Mouse (Mus musculus) lung, embryonic 14.5 days (tissue): ENCODE results near the gene Gpsm2. TPM values are rescaled to one million over a fixed set of nuclear protein-coding genes. Genes with fewer than 3 reads are reported as not detected.

Experiments
- ATAC-seq: fragments of 200-750 bp; cut with Nextera tagmentation; 2 replicates; pipeline ENCODE4 v1.8.0; 2017; ENCODE audit warnings: mild to moderate bottlenecking, moderate TSS enrichment, moderate library complexity; ENCODE audit not compliant: insufficient read depth
- DNase-seq: peaks from one replicate; pipeline ENCODE4 v3.0.0-alpha.2; 2015
- H3K27ac ChIP-seq: fragments of 300-500 bp; sonication (generic); 2 replicates; pipeline ENCODE4 v1.5.1; 2014; ENCODE audit warnings: low read depth, mild to moderate bottlenecking, moderate library complexity
- H3K27me3 ChIP-seq: fragments of 300-500 bp; sonication (generic); 2 replicates; pipeline ENCODE4 v1.6.1; 2014; ENCODE audit warnings: low read length, control low read depth; ENCODE audit not compliant: insufficient read depth
- H3K36me3 ChIP-seq: fragments of 300-500 bp; sonication (generic); 2 replicates; pipeline ENCODE4 v1.6.1; 2014; ENCODE audit warnings: control low read depth; ENCODE audit not compliant: insufficient read depth
- H3K4me1 ChIP-seq: fragments of 300-500 bp; sonication (generic); 2 replicates; pipeline ENCODE4 v1.6.1; 2014; ENCODE audit warnings: antibody characterized with exemption, control low read depth; ENCODE audit not compliant: insufficient read depth
- H3K4me2 ChIP-seq: fragments of 300-500 bp; sonication (generic); 2 replicates; pipeline ENCODE4 v1.6.1; 2014; ENCODE audit warnings: mild to moderate bottlenecking
- H3K4me3 ChIP-seq: fragments of 300-500 bp; sonication (generic); 2 replicates; pipeline ENCODE4 v1.5.1; 2014; ENCODE audit warnings: low read depth, low read length
- H3K9ac ChIP-seq: fragments of 300-500 bp; sonication (generic); 2 replicates; pipeline ENCODE4 v1.6.1; 2014
- H3K9me3 ChIP-seq: fragments of 300-500 bp; sonication (generic); 2 replicates; pipeline ENCODE4 v1.6.1; 2016; ENCODE audit warnings: low read depth, low read length, control low read depth
- CTCF ChIP-seq: IDR thresholded peaks from 2 replicates; pipeline ENCODE4 v1.5.1; 2016; ENCODE audit warnings: antibody characterized with exemption, low read depth
- WGBS: fragments of 180-500 bp; shearing (Covaris S2); extraction: QIAGEN DNeasy Blood & Tissue Kit; methylation state at CpG from one replicate; pipeline ENCODE4 v1.1.7; 2014; 5-methylcytosine and 5-hydroxymethylcytosine counted together
- polyA plus RNA-seq: library from polyadenylated mRNA; unstranded; fragments of >200 nt; fragmentation: Nextera tagmentation; extraction: Ambion mirVana; gene quantifications from 2 replicates; pipeline ENCODE4 v1.2.1, GENCODE M21; 2014

Gene Gpsm2
- polyA plus RNA-seq, 1 experiment from 2014 or later: 59.7 TPM

GRCm38 (mm10) chr3:108751691-108752090, 29.6 kb upstream of the Gpsm2 start:
- DNase-seq (no peak), ATAC-seq (no peak)
- Histone ChIP-seq H3K4me2 (no peak overlapping the region), H3K27me3 (no peaks in the 10 kb centered on the region), H3K4me1 (no peaks in the 10 kb centered on the region), H3K36me3 (no peaks in the 10 kb centered on the region), H3K27ac (0 out of 2 replicates have a peak overlapping the region, but pooled peaks have one; percentile 40), H3K9ac (no peak overlapping the region), H3K4me3 (no peak overlapping the region), H3K9me3 (no peaks in the 10 kb centered on the region)
- no peak for TF ChIP-seq CTCF
- 60% methylated on average over 6 of the region's 6 CpGs for WGBS

GRCm38 (mm10) chr3:108751061-108751460, 29.0 kb upstream of the Gpsm2 start:
- peak; percentile 68 for ATAC-seq
- Histone ChIP-seq H3K27ac (no peak overlapping the region), H3K4me1 (no peaks in the 10 kb centered on the region), H3K4me3 (no peak overlapping the region), H3K27me3 (no peaks in the 10 kb centered on the region), H3K36me3 (no peaks in the 10 kb centered on the region), H3K9me3 (no peaks in the 10 kb centered on the region), H3K4me2 (no peak overlapping the region), H3K9ac (no peak overlapping the region)
- no peak for TF ChIP-seq CTCF
- peak; percentile 46 for DNase-seq
- 33% methylated on average over 6 of the region's 6 CpGs for WGBS

GRCm38 (mm10) chr3:108744060-108744459, 22.0 kb upstream of the Gpsm2 start:
- no peak for DNase-seq
- no peaks in the 10 kb centered on the region for H3K27me3 ChIP-seq
- H3K36me3 ChIP-seq: no peaks in the 10 kb centered on the region
- no peaks in the 10 kb centered on the region for H3K4me1 ChIP-seq
- no peak overlapping the region for H3K9ac ChIP-seq
- H3K27ac ChIP-seq: no peak overlapping the region
- no peak for TF ChIP-seq CTCF
- no peak overlapping the region for H3K4me2 ChIP-seq
- H3K9me3 ChIP-seq: no peaks in the 10 kb centered on the region
- 78% methylated on average over 4 of the region's 4 CpGs for WGBS
- ATAC-seq: no peak
- H3K4me3 ChIP-seq: no peak overlapping the region

- no peak within 1 kb of the TSS for H3K27ac ChIP-seq
- no peak for TF ChIP-seq CTCF
- ATAC-seq (no peak), DNase-seq (no peak)
- no peaks in the 10 kb centered on the region for H3K27me3 ChIP-seq
- no peak within 1 kb of the TSS for H3K9ac ChIP-seq
- H3K4me2 ChIP-seq: no peak within 1 kb of the TSS
- WGBS: 57% methylated on average over 8 of the region's 8 CpGs
- H3K9me3 ChIP-seq: 0 out of 2 replicates have a peak, but pooled peaks cover 3% of the 10 kb centered on the region
- H3K4me1 ChIP-seq: no peaks in the 10 kb centered on the region
- H3K36me3 ChIP-seq: no peaks in the 10 kb centered on the region
- no peak within 1 kb of the TSS for H3K4me3 ChIP-seq
These were observed 17.1 kb upstream of the Gpsm2 start, which contains the start of gene Aknad1 for GRCm38 (mm10) chr3:108739045-108739708. Aknad1 (plus strand) TSS chr3:108739658.

GRCm38 (mm10) chr3:108737761-108738160, 15.7 kb upstream of the Gpsm2 start:
- no peak for TF ChIP-seq CTCF
- ATAC-seq (no peak), DNase-seq (no peak)
- Histone ChIP-seq H3K9ac (no peak overlapping the region), H3K27me3 (no peaks in the 10 kb centered on the region), H3K4me3 (no peak overlapping the region), H3K4me1 (no peaks in the 10 kb centered on the region), H3K27ac (no peak overlapping the region), H3K36me3 (no peaks in the 10 kb centered on the region), H3K4me2 (no peak overlapping the region), H3K9me3 (0 out of 2 replicates have a peak, but pooled peaks cover 3% of the 10 kb centered on the region)
- WGBS: 78% methylated on average over 3 of the region's 3 CpGs

- H3K27me3 ChIP-seq: no peaks in the 10 kb centered on the region
These were observed 8.2 kb upstream of the Gpsm2 start for GRCm38 (mm10) chr3:108730316-108730715.

GRCm38 (mm10) chr3:108727776-108728175, 5.7 kb upstream of the Gpsm2 start:
- 90% methylated on average over 3 of the region's 3 CpGs for WGBS
- no peak overlapping the region for H3K9ac ChIP-seq
- H3K4me2 ChIP-seq: no peak overlapping the region
- no peak for TF ChIP-seq CTCF
- no peaks in the 10 kb centered on the region for H3K27me3 ChIP-seq
- DNase-seq (no peak), ATAC-seq (no peak)
- H3K36me3 ChIP-seq: no peaks in the 10 kb centered on the region
- H3K9me3 ChIP-seq: no peaks in the 10 kb centered on the region
- H3K4me1 ChIP-seq: no peaks in the 10 kb centered on the region
- H3K27ac ChIP-seq: no peak overlapping the region
- no peak overlapping the region for H3K4me3 ChIP-seq

More at GRCm38 (mm10) chr3:108730316-108730715, 8.2 kb upstream of the Gpsm2 start:
- ATAC-seq (peak; percentile 54; the same call in 1 of the 2 replicates), DNase-seq (peak; percentile 23)
- H3K9me3 ChIP-seq: 0 out of 2 replicates have a peak, but pooled peaks cover 3% of the 10 kb centered on the region
- H3K4me1 ChIP-seq: no peaks in the 10 kb centered on the region
- no peaks in the 10 kb centered on the region for H3K36me3 ChIP-seq
- no peak overlapping the region for H3K4me3 ChIP-seq
- no peak overlapping the region for H3K27ac ChIP-seq
- no peak overlapping the region for H3K9ac ChIP-seq
- H3K4me2 ChIP-seq: no peak overlapping the region
- whole genome bisulfite sequencing: 27% methylated on average over 12 of the region's 12 CpGs
- no peak for TF ChIP-seq CTCF
